Mouse (Mus musculus): ENCODE results near the gene Prkd2.

DNA sequence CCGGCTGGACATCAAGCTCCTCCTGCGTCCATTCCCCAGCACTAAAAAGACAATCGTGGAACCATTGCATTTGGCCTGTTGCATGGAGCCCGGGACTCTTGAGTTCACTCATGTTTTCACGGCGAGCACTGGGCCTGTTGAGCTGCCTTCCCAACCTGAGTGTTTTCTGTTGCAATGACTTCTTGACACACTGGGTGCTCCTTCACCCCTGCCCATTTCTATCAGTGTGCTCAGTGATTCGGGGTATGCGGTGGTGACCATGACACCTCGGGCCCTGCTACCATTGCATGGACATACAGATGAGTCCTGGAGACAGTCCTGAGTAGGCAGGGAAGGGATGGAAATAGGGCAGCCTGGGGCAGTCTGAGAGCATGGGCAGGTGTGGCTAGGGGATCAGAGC is 29.8 kb downstream of the Prkd2 start:
- TF ChIP-seq TAL1 (IDR thresholded peaks at IDR 0.05; ENCODE audit: low read length), result no peak
- no peak for TF ChIP-seq GATA1 (IDR thresholded peaks at IDR 0.05; ENCODE audit: low read length)

All from erythroblast, embryonic 14.5 days (primary cell).